Mouse (Mus musculus) intestine, embryonic 15.5 days (tissue): Measurements from ENCODE around the gene Ms4a4d. TPM values are rescaled to one million over a fixed set of nuclear protein-coding genes. Genes with fewer than 3 reads are reported as not detected.
"Not testable (repeated sequence)": the region's sequence is repeated elsewhere in the genome, so short reads cannot be mapped to it uniquely, and the experiment has no call there.

Experiments
- ATAC-seq: fragments of 200-750 bp; cut with Nextera tagmentation; 2 replicates; pipeline ENCODE4 v1.8.0; 2017; ENCODE audit warnings: moderate TSS enrichment, moderate library complexity
- H3K27ac ChIP-seq: fragments of 300-500 bp; sonication (generic); 2 replicates; pipeline ENCODE4 v1.5.1; 2015; ENCODE audit warnings: mild to moderate bottlenecking, inconsistent platforms
- H3K27me3 ChIP-seq: fragments of 300-500 bp; sonication (generic); replicated peaks from 2 replicates; pipeline ENCODE4 v1.6.1; 2015; ENCODE audit warnings: inconsistent platforms
- H3K36me3 ChIP-seq: fragments of 300-500 bp; sonication (generic); 2 replicates; pipeline ENCODE4 v1.6.1; 2015; ENCODE audit warnings: inconsistent platforms
- H3K4me1 ChIP-seq: fragments of 300-500 bp; sonication (generic); replicated peaks from 2 replicates; pipeline ENCODE4 v1.6.1; 2015; ENCODE audit warnings: inconsistent platforms
- H3K4me2 ChIP-seq: fragments of 300-500 bp; sonication (generic); replicated peaks from 2 replicates; pipeline ENCODE4 v1.6.1; 2015; ENCODE audit warnings: mild to moderate bottlenecking, inconsistent platforms
- H3K4me3 ChIP-seq: fragments of 300-500 bp; sonication (generic); replicated peaks from 2 replicates; pipeline ENCODE4 v1.5.1; 2015; ENCODE audit warnings: inconsistent platforms
- H3K9ac ChIP-seq: fragments of 300-500 bp; sonication (generic); 2 replicates; pipeline ENCODE4 v1.6.1; 2015; ENCODE audit warnings: inconsistent platforms
- H3K9me3 ChIP-seq: fragments of 300-500 bp; sonication (generic); 2 replicates; pipeline ENCODE4 v1.6.1; 2016; ENCODE audit warnings: inconsistent platforms
- WGBS: fragments of 180-500 bp; shearing (Covaris S2); methylation state at CpG from one replicate; pipeline ENCODE4 v1.1.7; 2015; 5-methylcytosine and 5-hydroxymethylcytosine counted together
- polyA plus RNA-seq: library from polyadenylated mRNA; unstranded; fragments of >200 nt; fragmentation: Nextera tagmentation; extraction: Ambion mirVana; gene quantifications from 2 replicates; pipeline ENCODE4 v1.2.1, GENCODE M21; 2015

Gene Ms4a4d
- polyA plus RNA-seq, 1 experiment from 2014 or later, result 2.8 TPM

GRCm38 (mm10) chr19:11518356-11518755 is 18.2 kb upstream of the Ms4a4d start:
- not testable (repeated sequence) for H3K9me3 ChIP-seq, H3K27ac ChIP-seq, H3K27me3 ChIP-seq, H3K4me1 ChIP-seq, H3K36me3 ChIP-seq, H3K9ac ChIP-seq, H3K4me3 ChIP-seq, H3K4me2 ChIP-seq, ATAC-seq
- 79% methylated on average over 2 of the region's 2 CpGs for WGBS

GRCm38 (mm10) chr19:11520146-11520545 is 16.5 kb upstream of the Ms4a4d start:
- H3K36me3 ChIP-seq, result no peaks in the 10 kb centered on the region
- H3K9me3 ChIP-seq, result no peaks in the 10 kb centered on the region
- 85% methylated on average over 3 of the region's 3 CpGs for WGBS
- H3K4me3 ChIP-seq, result no peak overlapping the region
- H3K9ac ChIP-seq, result no peak overlapping the region
- no peak for ATAC-seq
- H3K27me3 ChIP-seq, result no peaks in the 10 kb centered on the region
- H3K27ac ChIP-seq, result no peak overlapping the region
- H3K4me2 ChIP-seq, result no peak overlapping the region
- H3K4me1 ChIP-seq, result no peaks in the 10 kb centered on the region

- no peak for ATAC-seq
- WGBS, result 92% methylated on average over 1 of the region's 1 CpGs
- Histone ChIP-seq H3K27ac (no peak overlapping the region), H3K27me3 (no peaks in the 10 kb centered on the region), H3K4me2 (no peak overlapping the region), H3K4me3 (no peak overlapping the region), H3K4me1 (no peaks in the 10 kb centered on the region), H3K9me3 (no peaks in the 10 kb centered on the region), H3K9ac (no peak overlapping the region), H3K36me3 (no peaks in the 10 kb centered on the region)
These were observed 3.2 kb upstream of the Ms4a4d start for GRCm38 (mm10) chr19:11533421-11533820.

GRCm38 (mm10) chr19:11533888-11534445 is 2.6 kb upstream of the Ms4a4d start:
- no peak for ATAC-seq
- no peaks in the 10 kb centered on the region for H3K4me1 ChIP-seq
- no peak overlapping the region for H3K4me3 ChIP-seq
- H3K9ac ChIP-seq, result no peak overlapping the region
- 33% methylated on average over 2 of the region's 2 CpGs for WGBS
- H3K27me3 ChIP-seq, result no peaks in the 10 kb centered on the region
- no peak overlapping the region for H3K4me2 ChIP-seq
- no peaks in the 10 kb centered on the region for H3K9me3 ChIP-seq
- no peak overlapping the region for H3K27ac ChIP-seq
- H3K36me3 ChIP-seq, result no peaks in the 10 kb centered on the region

- Histone ChIP-seq H3K9me3 (no peaks in the 10 kb centered on the region), H3K4me3 (no peak overlapping the region), H3K27me3 (no peaks in the 10 kb centered on the region), H3K4me2 (no peak overlapping the region), H3K27ac (no peak overlapping the region), H3K36me3 (no peaks in the 10 kb centered on the region), H3K9ac (no peak overlapping the region), H3K4me1 (no peaks in the 10 kb centered on the region)
- ATAC-seq, result no peak
- 38% methylated on average over 2 of the region's 2 CpGs for WGBS
These were observed 735 bp downstream of the Ms4a4d start for GRCm38 (mm10) chr19:11537336-11537735.

- H3K27ac ChIP-seq, ATAC-seq, H3K9ac ChIP-seq, H3K27me3 ChIP-seq, H3K9me3 ChIP-seq, H3K4me3 ChIP-seq, H3K4me2 ChIP-seq, H3K36me3 ChIP-seq, H3K4me1 ChIP-seq: not testable (repeated sequence)
- WGBS, result 74% methylated on average over 1 of the region's 1 CpGs
These were observed 3.7 kb downstream of the Ms4a4d start for GRCm38 (mm10) chr19:11540166-11540821.

- not testable (repeated sequence) for H3K4me3 ChIP-seq, H3K27ac ChIP-seq, H3K4me2 ChIP-seq, H3K9me3 ChIP-seq, H3K27me3 ChIP-seq, ATAC-seq, H3K36me3 ChIP-seq, H3K9ac ChIP-seq, H3K4me1 ChIP-seq
- WGBS, result 76% methylated on average over 2 of the region's 2 CpGs
These were observed 7.8 kb downstream of the Ms4a4d start for GRCm38 (mm10) chr19:11544383-11544782.

- no peaks in the 10 kb centered on the region for H3K36me3 ChIP-seq
These were observed 11.3 kb downstream of the Ms4a4d start for GRCm38 (mm10) chr19:11547911-11548310.

GRCm38 (mm10) chr19:11554726-11555125 is 18.1 kb downstream of the Ms4a4d start:
- Histone ChIP-seq H3K4me1 (no peaks in the 10 kb centered on the region), H3K9me3 (no peaks in the 10 kb centered on the region), H3K36me3 (no peaks in the 10 kb centered on the region), H3K27ac (no peak overlapping the region), H3K27me3 (no peaks in the 10 kb centered on the region), H3K4me3 (no peak overlapping the region), H3K4me2 (no peak overlapping the region), H3K9ac (no peak overlapping the region)
- 88% methylated on average over 5 of the region's 5 CpGs for WGBS
- ATAC-seq, result no peak

More at GRCm38 (mm10) chr19:11547911-11548310, 11.3 kb downstream of the Ms4a4d start:
- Histone ChIP-seq H3K4me3 (no peak overlapping the region), H3K9me3 (no peaks in the 10 kb centered on the region), H3K9ac (no peak overlapping the region), H3K27ac (no peak overlapping the region), H3K4me1 (no peaks in the 10 kb centered on the region), H3K27me3 (no peaks in the 10 kb centered on the region), H3K4me2 (no peak overlapping the region)
- ATAC-seq, result no peak

- H3K27me3 ChIP-seq, ATAC-seq: not testable (repeated sequence)
These were observed 23.0 kb downstream of the Ms4a4d start for GRCm38 (mm10) chr19:11559560-11559959.

GRCm38 (mm10) chr19:11574965-11575364 is 38.4 kb downstream of the Ms4a4d start:
- H3K4me1 ChIP-seq, result no peaks in the 10 kb centered on the region
- no peak overlapping the region for H3K27ac ChIP-seq
- H3K4me3 ChIP-seq, result no peak overlapping the region
- no peak overlapping the region for H3K9ac ChIP-seq
- 90% methylated on average over 8 of the region's 8 CpGs for WGBS
- no peaks in the 10 kb centered on the region for H3K27me3 ChIP-seq
- no peaks in the 10 kb centered on the region for H3K9me3 ChIP-seq
- no peak overlapping the region for H3K4me2 ChIP-seq
- no peaks in the 10 kb centered on the region for H3K36me3 ChIP-seq
- ATAC-seq, result no peak

More at GRCm38 (mm10) chr19:11559560-11559959, 23.0 kb downstream of the Ms4a4d start:
- H3K27ac ChIP-seq, H3K36me3 ChIP-seq, H3K4me3 ChIP-seq, H3K4me2 ChIP-seq, H3K4me1 ChIP-seq, H3K9me3 ChIP-seq, H3K9ac ChIP-seq: not testable (repeated sequence)

- Histone ChIP-seq H3K9ac (no peak overlapping the region), H3K27ac (no peak overlapping the region), H3K27me3 (no peaks in the 10 kb centered on the region), H3K9me3 (no peaks in the 10 kb centered on the region), H3K4me1 (no peaks in the 10 kb centered on the region), H3K4me3 (no peak overlapping the region), H3K4me2 (no peak overlapping the region), H3K36me3 (no peaks in the 10 kb centered on the region)
- WGBS, result 68% methylated on average over 4 of the region's 4 CpGs
- ATAC-seq, result no peak
These were observed 52.6 kb downstream of the Ms4a4d start for GRCm38 (mm10) chr19:11589205-11589604.

GRCm38 (mm10) chr19:11589891-11590449 is 53.4 kb downstream of the Ms4a4d start:
- Histone ChIP-seq H3K9ac (no peak overlapping the region), H3K4me2 (no peak overlapping the region), H3K27me3 (no peaks in the 10 kb centered on the region), H3K9me3 (no peaks in the 10 kb centered on the region), H3K4me1 (no peaks in the 10 kb centered on the region), H3K4me3 (no peak overlapping the region), H3K36me3 (no peaks in the 10 kb centered on the region), H3K27ac (no peak overlapping the region)
- ATAC-seq, result no peak
- WGBS, result 66% methylated on average over 2 of the region's 2 CpGs
